Mouse (Mus musculus): ENCODE data around the gene Pde8b.

GRCm38 (mm10) chr13:95186741-95187035 is 63.4 kb downstream of the Pde8b start:
- TF ChIP-seq POLR2A (IDR thresholded peaks at IDR 0.05; ENCODE audit: borderline replicate concordance, insufficient read depth, low read length) (no peak), CTCF (IDR thresholded peaks at IDR 0.05; ENCODE audit: borderline replicate concordance, insufficient read depth, low read depth, low read length) (no peak)
